Mouse (Mus musculus): ENCODE data around the gene Hrh1. TPM values are rescaled to one million over a fixed set of nuclear protein-coding genes. Genes with fewer than 3 reads are reported as not detected.
"Not testable (repeated sequence)": the region's sequence is repeated elsewhere in the genome, so short reads cannot be mapped to it uniquely, and the experiment has no call there.

The Hrh1 gene
- polyA plus RNA-seq, 1 experiment from 2014 or later = 1.0 TPM

GRCm38 (mm10) chr6:114473541-114473940 lies 75.8 kb downstream of the Hrh1 start:
- no peaks in the 10 kb centered on the region for H3K27me3 ChIP-seq
- H3K4me2 ChIP-seq = no peak overlapping the region
- no peak overlapping the region for H3K4me3 ChIP-seq
- no peaks in the 10 kb centered on the region for H3K9me3 ChIP-seq
- no peak overlapping the region for H3K9ac ChIP-seq
- WGBS = 41% methylated on average over 5 of the region's 5 CpGs
- H3K36me3 ChIP-seq = no peaks in the 10 kb centered on the region
- no peak overlapping the region for H3K27ac ChIP-seq (replicated peaks)
- H3K4me1 ChIP-seq (replicated peaks) = 0 out of 2 replicates have a peak, but pooled peaks cover under 1% of the 10 kb centered on the region
- ATAC-seq (ENCODE audit: low FRiP score, low read depth) = no peak

- H3K9me3 ChIP-seq = no peaks in the 10 kb centered on the region
- no peak overlapping the region for H3K27ac ChIP-seq (replicated peaks)
- no peak for ATAC-seq (ENCODE audit: low FRiP score, low read depth)
- 0 out of 2 replicates have a peak, but pooled peaks cover 4% of the 10 kb centered on the region for H3K4me1 ChIP-seq (replicated peaks)
- no peaks in the 10 kb centered on the region for H3K27me3 ChIP-seq
- H3K9ac ChIP-seq = no peak overlapping the region
- H3K4me2 ChIP-seq = no peak overlapping the region
- no peaks in the 10 kb centered on the region for H3K36me3 ChIP-seq
- 90% methylated on average over 3 of the region's 3 CpGs for WGBS
- H3K4me3 ChIP-seq = no peak overlapping the region
These were observed 76.3 kb downstream of the Hrh1 start for GRCm38 (mm10) chr6:114474059-114474458.

GRCm38 (mm10) chr6:114474911-114475310 lies 77.2 kb downstream of the Hrh1 start:
- Histone ChIP-seq H3K36me3 (no peaks in the 10 kb centered on the region), H3K4me1 (replicated peaks) (0 out of 2 replicates have a peak, but pooled peaks cover 4% of the 10 kb centered on the region), H3K4me3 (no peak overlapping the region), H3K9ac (no peak overlapping the region), H3K27ac (replicated peaks) (no peak overlapping the region), H3K4me2 (no peak overlapping the region), H3K27me3 (no peaks in the 10 kb centered on the region), H3K9me3 (no peaks in the 10 kb centered on the region)
- WGBS = 75% methylated on average over 4 of the region's 4 CpGs
- no peak for ATAC-seq (ENCODE audit: low FRiP score, low read depth)

GRCm38 (mm10) chr6:114478771-114479170 lies 81.0 kb downstream of the Hrh1 start:
- no peak overlapping the region for H3K4me3 ChIP-seq
- no peak overlapping the region for H3K9ac ChIP-seq
- no peak for ATAC-seq (ENCODE audit: low FRiP score, low read depth)
- H3K9me3 ChIP-seq = no peaks in the 10 kb centered on the region
- no peaks in the 10 kb centered on the region for H3K27me3 ChIP-seq
- H3K27ac ChIP-seq (replicated peaks) = no peak overlapping the region
- H3K4me1 ChIP-seq (replicated peaks) = 0 out of 2 replicates have a peak, but pooled peaks cover 4% of the 10 kb centered on the region
- 24% methylated on average over 4 of the region's 4 CpGs for WGBS
- H3K4me2 ChIP-seq = no peak overlapping the region
- no peaks in the 10 kb centered on the region for H3K36me3 ChIP-seq

GRCm38 (mm10) chr6:114479644-114480410 lies 82.1 kb downstream of the Hrh1 start:
- Histone ChIP-seq H3K27me3 (no peaks in the 10 kb centered on the region), H3K4me3 (no peak overlapping the region), H3K9ac (no peak overlapping the region), H3K4me1 (replicated peaks) (0 out of 2 replicates have a peak, but pooled peaks cover 4% of the 10 kb centered on the region), H3K27ac (replicated peaks) (no peak overlapping the region), H3K4me2 (no peak overlapping the region), H3K9me3 (no peaks in the 10 kb centered on the region), H3K36me3 (no peaks in the 10 kb centered on the region)
- 94% methylated on average over 16 of the region's 16 CpGs for WGBS
- ATAC-seq (ENCODE audit: low FRiP score, low read depth) = no peak

GRCm38 (mm10) chr6:114489371-114489770 lies 91.6 kb downstream of the Hrh1 start:
- Histone ChIP-seq H3K9me3 (no peaks in the 10 kb centered on the region), H3K4me2 (no peak overlapping the region), H3K4me3 (no peak overlapping the region), H3K36me3 (no peaks in the 10 kb centered on the region), H3K4me1 (replicated peaks) (no peaks in the 10 kb centered on the region), H3K27me3 (no peaks in the 10 kb centered on the region), H3K27ac (replicated peaks) (no peak overlapping the region), H3K9ac (no peak overlapping the region)
- 74% methylated on average over 3 of the region's 3 CpGs for WGBS
- no peak for ATAC-seq (ENCODE audit: low FRiP score, low read depth)

GRCm38 (mm10) chr6:114492588-114492987 lies 94.9 kb downstream of the Hrh1 start:
- not testable (repeated sequence) for H3K4me1 ChIP-seq (replicated peaks); H3K4me3 ChIP-seq; H3K9me3 ChIP-seq; H3K27me3 ChIP-seq; H3K4me2 ChIP-seq; H3K9ac ChIP-seq; H3K27ac ChIP-seq (replicated peaks); ATAC-seq (ENCODE audit: low FRiP score, low read depth); H3K36me3 ChIP-seq
- WGBS = 52% methylated on average over 10 of the region's 10 CpGs

GRCm38 (mm10) chr6:114494987-114495386 lies 97.3 kb downstream of the Hrh1 start:
- H3K9me3 ChIP-seq; H3K9ac ChIP-seq; H3K4me1 ChIP-seq (replicated peaks); ATAC-seq (ENCODE audit: low FRiP score, low read depth); H3K27ac ChIP-seq (replicated peaks); H3K4me2 ChIP-seq; H3K36me3 ChIP-seq; H3K27me3 ChIP-seq; H3K4me3 ChIP-seq: not testable (repeated sequence)
- WGBS = 19% methylated on average over 9 of the region's 12 CpGs

GRCm38 (mm10) chr6:114514038-114514437 lies 116.3 kb downstream of the Hrh1 start:
- not testable (repeated sequence) for H3K4me3 ChIP-seq; H3K27me3 ChIP-seq; H3K9me3 ChIP-seq; H3K36me3 ChIP-seq; H3K27ac ChIP-seq (replicated peaks); H3K4me2 ChIP-seq; H3K9ac ChIP-seq; H3K4me1 ChIP-seq (replicated peaks); ATAC-seq (ENCODE audit: low FRiP score, low read depth)
- WGBS = 14% methylated on average over 16 of the region's 17 CpGs

- H3K4me3 ChIP-seq; H3K4me1 ChIP-seq (replicated peaks); H3K4me2 ChIP-seq; ATAC-seq (ENCODE audit: low FRiP score, low read depth); H3K9me3 ChIP-seq; H3K36me3 ChIP-seq; H3K27me3 ChIP-seq; H3K9ac ChIP-seq; H3K27ac ChIP-seq (replicated peaks): not testable (repeated sequence)
- WGBS = 20% methylated on average over 1 of the region's 12 CpGs
These were observed 131.0 kb downstream of the Hrh1 start for GRCm38 (mm10) chr6:114528709-114529108.

Data from hindbrain, embryonic 15.5 days (tissue).